Mouse (Mus musculus) brain, embryonic 14.5 days (tissue): ENCODE measurements around the gene Map2k1.

Source experiments
- CTCF ChIP-seq: fragments of 200-500 bp; IDR thresholded peaks from 2 replicates; pipeline ENCODE4 v1.5.1; 2012; ENCODE audit warnings: inconsistent platforms, mild to moderate bottlenecking, moderate library complexity, borderline replicate concordance; ENCODE audit not compliant: insufficient read depth, insufficient read length; ENCODE audit errors: extremely low read depth
- POLR2A ChIP-seq: fragments of 200-500 bp; IDR thresholded peaks from 2 replicates; pipeline ENCODE4 v1.6.1; 2012; ENCODE audit warnings: mild to moderate bottlenecking, inconsistent platforms, borderline replicate concordance; ENCODE audit not compliant: poor library complexity, insufficient read depth, insufficient read length, severe bottlenecking; ENCODE audit errors: extremely low read depth

DNA sequence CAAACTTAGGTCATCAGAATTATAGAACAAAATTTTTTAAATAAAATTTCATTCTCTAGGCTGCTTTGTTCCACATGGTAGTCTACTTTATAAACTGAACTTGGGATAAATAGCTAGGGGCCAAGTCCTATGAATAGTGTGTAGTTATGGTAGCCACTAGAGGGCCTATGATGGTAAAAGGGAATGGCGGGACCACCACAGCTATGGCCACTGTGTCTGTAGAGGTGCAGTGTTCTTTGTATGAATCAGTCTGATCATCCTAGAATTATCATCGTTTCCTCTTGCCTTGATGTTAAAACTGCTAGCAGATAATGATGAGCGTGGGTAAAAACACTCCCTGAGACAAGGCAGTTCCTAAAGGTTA is 74.8 kb downstream of the Map2k1 start:
- TF ChIP-seq POLR2A (no peak), CTCF (peak; percentile 40; the same call in 1 of the 2 replicates)
